Mouse (Mus musculus): Measurements from ENCODE around the gene Kmt2c.

The Kmt2c gene

GRCm38 (mm10) chr5:25498346-25498820 is at the start of gene Kmt2c:
Kmt2c (minus strand) TSS chr5:25498783.
- DNase-seq (ENCODE audit: low spot score in 2 of 2) = peak; percentile 76 to 81

- no peak for DNase-seq (ENCODE audit: low spot score in 2 of 2)
These were observed 48.3 kb upstream of the Kmt2c start for GRCm38 (mm10) chr5:25546912-25547311.

- DNase-seq (ENCODE audit: low spot score in 2 of 2) = peak; percentile 20 to 25
These were observed 46.0 kb upstream of the Kmt2c start for GRCm38 (mm10) chr5:25544566-25544965.

GRCm38 (mm10) chr5:25544061-25544460 is 45.5 kb upstream of the Kmt2c start:
- peak; percentile 60 to 75 for DNase-seq (ENCODE audit: low spot score in 2 of 2)

- no peak for DNase-seq (ENCODE audit: low spot score in 2 of 2)
These were observed 43.1 kb upstream of the Kmt2c start for GRCm38 (mm10) chr5:25541661-25542060.

- no peak for DNase-seq (ENCODE audit: low spot score in 2 of 2)
These were observed 42.3 kb upstream of the Kmt2c start for GRCm38 (mm10) chr5:25540921-25541320.

- DNase-seq (ENCODE audit: low spot score in 2 of 2) = no peak
These were observed 41.8 kb upstream of the Kmt2c start for GRCm38 (mm10) chr5:25540412-25540811.

- no peak for DNase-seq (ENCODE audit: low spot score in 2 of 2)
These were observed 38.4 kb upstream of the Kmt2c start for GRCm38 (mm10) chr5:25536921-25537409.

GRCm38 (mm10) chr5:25536451-25536850 is 37.9 kb upstream of the Kmt2c start:
- no peak for DNase-seq (ENCODE audit: low spot score in 2 of 2)

GRCm38 (mm10) chr5:25535566-25535965 is 37.0 kb upstream of the Kmt2c start:
- no peak for DNase-seq (ENCODE audit: low spot score in 2 of 2)

- no peak for DNase-seq (ENCODE audit: low spot score in 2 of 2)
These were observed 34.7 kb upstream of the Kmt2c start for GRCm38 (mm10) chr5:25533298-25533697.

GRCm38 (mm10) chr5:25532256-25533147 is 33.9 kb upstream of the Kmt2c start:
- DNase-seq (ENCODE audit: low spot score in 2 of 2) = no peak

GRCm38 (mm10) chr5:25530629-25531028 is 32.0 kb upstream of the Kmt2c start:
- no peak for DNase-seq (ENCODE audit: low spot score in 2 of 2)

- DNase-seq (ENCODE audit: low spot score in 2 of 2) = peak; percentile 99 to 100
These were observed 31.2 kb upstream of the Kmt2c start for GRCm38 (mm10) chr5:25529529-25530421.

GRCm38 (mm10) chr5:25528851-25529528 is 30.4 kb upstream of the Kmt2c start:
- DNase-seq (ENCODE audit: low spot score in 2 of 2) = no peak

- DNase-seq (ENCODE audit: low spot score in 2 of 2) = no peak
These were observed 29.4 kb upstream of the Kmt2c start for GRCm38 (mm10) chr5:25527971-25528370.

- peak in 1 of 2 experiments; percentile 32 for DNase-seq (ENCODE audit: low spot score in 2 of 2)
These were observed 28.3 kb upstream of the Kmt2c start for GRCm38 (mm10) chr5:25526926-25527325.

- DNase-seq (ENCODE audit: low spot score in 2 of 2) = peak; percentile 64 to 67
These were observed 27.5 kb upstream of the Kmt2c start for GRCm38 (mm10) chr5:25526116-25526515.

- DNase-seq (ENCODE audit: low spot score in 2 of 2) = no peak
These were observed 22.9 kb upstream of the Kmt2c start for GRCm38 (mm10) chr5:25521461-25521860.

- DNase-seq (ENCODE audit: low spot score in 2 of 2) = no peak
These were observed 21.2 kb upstream of the Kmt2c start for GRCm38 (mm10) chr5:25519820-25520219.

GRCm38 (mm10) chr5:25517550-25517949 is 19.0 kb upstream of the Kmt2c start:
- no peak for DNase-seq (ENCODE audit: low spot score in 2 of 2)

Data from heart, adult 9 months (tissue).